Mouse (Mus musculus): Measurements from ENCODE around the gene Kctd17.

DNA sequence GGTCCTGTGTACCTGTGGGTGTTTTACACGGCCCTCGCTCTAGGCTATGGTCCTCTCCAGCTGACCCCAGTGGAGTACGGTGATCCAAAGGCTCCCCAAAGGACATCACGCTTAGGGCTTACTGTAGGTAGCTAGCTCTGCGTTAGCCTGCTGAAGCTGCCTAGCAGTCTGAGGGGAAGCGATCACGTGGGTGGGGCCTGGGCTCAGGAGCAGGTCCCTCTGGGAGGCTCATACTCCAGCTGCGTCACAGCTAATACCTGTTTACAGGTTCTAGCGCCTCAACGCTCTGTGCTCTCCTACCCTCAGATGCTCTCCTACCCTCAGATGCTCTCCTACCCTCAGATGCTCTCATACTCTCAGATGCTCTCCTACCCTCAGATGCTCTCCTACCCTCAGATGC, 2.5 kb downstream of the Kctd17 start:
- no peak for TF ChIP-seq CTCF (IDR thresholded peaks at IDR 0.05; ENCODE audit: borderline replicate concordance, extremely low read depth, insufficient read depth, insufficient read length)
- TF ChIP-seq POLR2A (IDR thresholded peaks at IDR 0.05; ENCODE audit: borderline replicate concordance, extremely low read depth, insufficient read depth, insufficient read length, poor library complexity, severe bottlenecking): no peak
